Mouse (Mus musculus): ENCODE results near the gene Tsen15. TPM values are rescaled to one million over a fixed set of nuclear protein-coding genes. Genes with fewer than 3 reads are reported as not detected.
"Not testable (repeated sequence)": the region's sequence is repeated elsewhere in the genome, so short reads cannot be mapped to it uniquely, and the experiment has no call there.

The Tsen15 gene
- total and polyA plus RNA-seq, 3 experiments = 23.1 to 65.9 (median 40.9) TPM

- Histone ChIP-seq H3K27me3 (replicated peaks) (no peaks in the 10 kb centered on the region), H3K4me2 (ENCODE audit: insufficient read depth, low read depth, poor library complexity, severe bottlenecking) (no peak overlapping the region), H3K9ac (ENCODE audit: insufficient read depth, low read depth) (no peak overlapping the region), H3K79me2 (replicated peaks; ENCODE audit: control insufficient read depth, extremely low read depth, insufficient read depth, poor library complexity, severe bottlenecking) (no peaks in the 10 kb centered on the region), H3K27ac (ENCODE audit: insufficient read depth, low read depth) (no peak overlapping the region), H3K36me3 (replicated peaks in 1 of 2; ENCODE audit: control insufficient read depth in 1 of 2, insufficient read depth in 1 of 2, low read length in 1 of 2) (no peaks in the 10 kb centered on the region), H3K4me1 (ENCODE audit: control insufficient read depth in 1 of 2, insufficient read depth in 2 of 2) (no peaks in the 10 kb centered on the region), H3K4me3 (replicated peaks in 1 of 3; ENCODE audit: low read depth in 2 of 3, low read length in 2 of 3, poor library complexity in 1 of 3) (no peak overlapping the region), H3K9me3 (replicated peaks; ENCODE audit: low read length) (peaks cover 18% of the 10 kb centered on the region)
- TF ChIP-seq POLR2AphosphoS2 (IDR thresholded peaks at IDR 0.05; ENCODE audit: low read depth, low read length) (no peak), SMC3 (IDR thresholded peaks at IDR 0.05; ENCODE audit: low read depth, low read length) (no peak), BHLHE40 (IDR thresholded peaks at IDR 0.05; ENCODE audit: low read depth, low read length) (no peak), USF2 (conservative IDR thresholded peaks at IDR 0.05; ENCODE audit: low read depth, low read length) (no peak), POLR2A (IDR thresholded peaks at IDR 0.05; ENCODE audit: low read depth, low read length) (no peak), CTCF (conservative IDR thresholded peaks at IDR 0.05 in 1 of 2, IDR thresholded peaks at IDR 0.05 in 1 of 2; ENCODE audit: low read depth in 2 of 2, low read length in 2 of 2) (no peak), USF1 (IDR thresholded peaks at IDR 0.05; ENCODE audit: low read depth, low read length) (no peak), JUND (conservative IDR thresholded peaks at IDR 0.05; ENCODE audit: low read depth, low read length) (no peak), MAZ (IDR thresholded peaks at IDR 0.05; ENCODE audit: low read depth, low read length) (no peak), PAX5 (IDR thresholded peaks at IDR 0.05; ENCODE audit: low read length) (no peak), MEF2A (IDR thresholded peaks at IDR 0.05; ENCODE audit: borderline replicate concordance, low read depth, low read length) (no peak)
- in situ Hi-C loops (cut with MboI; ENCODE audit: low pct_ligation_motif_present, low pct_unique_long_range_greater_than_20kb, low sequenced_read_pairs) (no loop called here), dilution Hi-C loops (cut with MboI; ENCODE audit: extremely low pct_ligation_motif_present, extremely low pct_unique_long_range_greater_than_20kb, low sequenced_read_pairs) (no loop called here)
- no peak for DNase-seq (ENCODE audit: extremely low read depth)
Measured at GRCm38 (mm10) chr1:152394137-152394536, 7.6 kb upstream of the Tsen15 start.

GRCm38 (mm10) chr1:152389271-152389670, 2.8 kb upstream of the Tsen15 start:
- DNase-seq (ENCODE audit: extremely low read depth) = no peak
- H3K9me3 ChIP-seq (replicated peaks; ENCODE audit: low read length) = peaks cover 6% of the 10 kb centered on the region
- no peak overlapping the region for H3K4me3 ChIP-seq (replicated peaks in 1 of 3; ENCODE audit: low read depth in 2 of 3, low read length in 2 of 3, poor library complexity in 1 of 3)
- no peak overlapping the region for H3K4me2 ChIP-seq (ENCODE audit: insufficient read depth, low read depth, poor library complexity, severe bottlenecking)
- peaks cover 2 to 5% of the 10 kb centered on the region in 2 experiments for H3K36me3 ChIP-seq (replicated peaks in 1 of 2; ENCODE audit: control insufficient read depth in 1 of 2, insufficient read depth in 1 of 2, low read length in 1 of 2)
- peaks cover 9% of the 10 kb centered on the region for H3K79me2 ChIP-seq (replicated peaks; ENCODE audit: control insufficient read depth, extremely low read depth, insufficient read depth, poor library complexity, severe bottlenecking)
- no peak overlapping the region for H3K9ac ChIP-seq (ENCODE audit: insufficient read depth, low read depth)
- dilution Hi-C loops (cut with MboI; ENCODE audit: extremely low pct_ligation_motif_present, extremely low pct_unique_long_range_greater_than_20kb, low sequenced_read_pairs) = no loop called here
- TF ChIP-seq TBP (conservative IDR thresholded peaks at IDR 0.05; ENCODE audit: low read depth, low read length) = no peak
- H3K4me1 ChIP-seq (ENCODE audit: control insufficient read depth in 1 of 2, insufficient read depth in 2 of 2) = peaks cover 3 to 11% of the 10 kb centered on the region in 2 experiments
- in situ Hi-C loops (cut with MboI; ENCODE audit: low pct_ligation_motif_present, low pct_unique_long_range_greater_than_20kb, low sequenced_read_pairs) = no loop called here
- H3K27me3 ChIP-seq (replicated peaks) = no peaks in the 10 kb centered on the region
- no peak overlapping the region for H3K27ac ChIP-seq (ENCODE audit: insufficient read depth, low read depth)

GRCm38 (mm10) chr1:152385693-152386092, 795 bp downstream of the Tsen15 start:
- peak overlapping the region; percentile 65 for H3K9ac ChIP-seq (ENCODE audit: insufficient read depth, low read depth)
- H3K27me3 ChIP-seq (replicated peaks); DNase-seq (ENCODE audit: extremely low read depth); H3K9me3 ChIP-seq (replicated peaks; ENCODE audit: low read length); H3K27ac ChIP-seq (ENCODE audit: insufficient read depth, low read depth); dilution Hi-C loops (cut with MboI; ENCODE audit: extremely low pct_ligation_motif_present, extremely low pct_unique_long_range_greater_than_20kb, low sequenced_read_pairs); in situ Hi-C loops (cut with MboI; ENCODE audit: low pct_ligation_motif_present, low pct_unique_long_range_greater_than_20kb, low sequenced_read_pairs): not testable (repeated sequence)
- H3K4me3 ChIP-seq (replicated peaks in 1 of 3; ENCODE audit: low read depth in 2 of 3, low read length in 2 of 3, poor library complexity in 1 of 3) = peak overlapping the region; percentile 86 to 96 (median 87)
- H3K36me3 ChIP-seq (replicated peaks in 1 of 2; ENCODE audit: control insufficient read depth in 1 of 2, insufficient read depth in 1 of 2, low read length in 1 of 2) = peaks cover 9 to 30% of the 10 kb centered on the region in 2 experiments
- H3K4me2 ChIP-seq (ENCODE audit: insufficient read depth, low read depth, poor library complexity, severe bottlenecking) = peak overlapping the region; percentile 24; the same call in 1 of the 2 replicates
- H3K4me1 ChIP-seq (ENCODE audit: control insufficient read depth in 1 of 2, insufficient read depth in 2 of 2) = peaks cover 3 to 13% of the 10 kb centered on the region in 2 experiments
- peaks cover 14% of the 10 kb centered on the region for H3K79me2 ChIP-seq (replicated peaks; ENCODE audit: control insufficient read depth, extremely low read depth, insufficient read depth, poor library complexity, severe bottlenecking)
